Mouse (Mus musculus) liver, postnatal 0 days (tissue): ENCODE measurements at regions not wholly inside any gene's neighbourhood (a gene's known extent, or its start where the extent isn't known, plus 50 kb on each side); places are given as distances from the start of the nearest gene placed in this dataset.

ENCODE experiments used
- CTCF ChIP-seq: sonication (generic); IDR thresholded peaks from 2 replicates; pipeline ENCODE4 v1.5.1; 2016; ENCODE audit warnings: antibody characterized with exemption, low read depth
- EP300 ChIP-seq: IDR thresholded peaks from 2 replicates; pipeline ENCODE4 v1.6.1; 2016; ENCODE audit warnings: antibody characterized with exemption, low read depth, mild to moderate bottlenecking

DNA sequence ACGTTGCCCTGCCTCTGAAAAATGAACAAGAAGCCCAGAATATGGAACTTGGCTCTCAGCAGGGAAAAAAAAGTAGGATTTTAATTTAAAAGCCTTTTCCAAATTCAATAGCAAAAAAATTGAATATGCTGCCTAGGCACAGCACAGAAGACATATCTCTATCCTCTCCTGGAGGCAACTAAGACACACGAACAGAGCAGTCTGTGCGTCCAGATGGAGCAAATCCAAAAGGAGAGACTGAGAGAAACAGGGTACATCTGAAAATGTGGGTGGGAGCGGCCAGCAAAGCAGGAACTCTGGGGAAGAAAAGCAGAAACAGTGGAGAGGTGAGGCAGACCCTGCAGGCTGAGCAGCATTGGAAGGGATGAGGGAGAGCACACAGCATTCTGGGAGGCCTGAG lies 68.5 kb downstream of the Polr2m start:
- TF ChIP-seq CTCF (no peak), EP300 (no peak)
